Mouse (Mus musculus): ENCODE results near the gene Ap5b1.

- TF ChIP-seq EP300 (optimal IDR thresholded peaks at IDR 0.05) (no peak), CTCF (IDR thresholded peaks at IDR 0.05; ENCODE audit: low read depth) (no peak)
These were observed 668 bp upstream of the Ap5b1 start for GRCm38 (mm10) chr19:5567180-5567533.
